Mouse (Mus musculus) kidney, embryonic 15.5 days (tissue): ENCODE measurements around the gene Kcnj10. TPM values are rescaled to one million over a fixed set of nuclear protein-coding genes. Genes with fewer than 3 reads are reported as not detected.
A peak's percentile ranks its signal among the peaks of the same experiment; 100 is the strongest.

ENCODE experiments used
- ATAC-seq: fragments of 200-750 bp; cut with Nextera tagmentation; replicated peaks from 2 replicates; pipeline ENCODE4 v1.8.0; 2017; ENCODE audit warnings: moderate TSS enrichment; ENCODE audit not compliant: low FRiP score
- H3K27ac ChIP-seq: fragments of 300-500 bp; sonication (generic); 2 replicates; pipeline ENCODE4 v1.5.1; 2015; ENCODE audit warnings: mild to moderate bottlenecking, inconsistent platforms
- H3K27me3 ChIP-seq: fragments of 300-500 bp; sonication (generic); 2 replicates; pipeline ENCODE4 v1.6.1; 2015; ENCODE audit warnings: inconsistent platforms
- H3K36me3 ChIP-seq: fragments of 300-500 bp; sonication (generic); 2 replicates; pipeline ENCODE4 v1.6.1; 2015; ENCODE audit warnings: inconsistent platforms
- H3K4me1 ChIP-seq: fragments of 300-500 bp; sonication (generic); 2 replicates; pipeline ENCODE4 v1.6.1; 2015; ENCODE audit warnings: inconsistent platforms
- H3K4me2 ChIP-seq: fragments of 300-500 bp; sonication (generic); 2 replicates; pipeline ENCODE4 v1.6.1; 2015; ENCODE audit warnings: moderate library complexity, mild to moderate bottlenecking, inconsistent platforms
- H3K4me3 ChIP-seq: fragments of 300-500 bp; sonication (generic); replicated peaks from 2 replicates; pipeline ENCODE4 v1.5.1; 2015; ENCODE audit warnings: mild to moderate bottlenecking, inconsistent platforms
- H3K9ac ChIP-seq: fragments of 300-500 bp; sonication (generic); 2 replicates; pipeline ENCODE4 v1.6.1; 2015; ENCODE audit warnings: mild to moderate bottlenecking, inconsistent platforms
- H3K9me3 ChIP-seq: fragments of 300-500 bp; sonication (generic); replicated peaks from 2 replicates; pipeline ENCODE4 v1.6.1; 2016; ENCODE audit warnings: inconsistent platforms
- WGBS: fragments of 180-500 bp; shearing (Covaris S2); methylation state at CpG from one replicate; pipeline ENCODE4 v1.1.7; 2015; ENCODE audit warnings: mixed read lengths; 5-methylcytosine and 5-hydroxymethylcytosine counted together
- polyA plus RNA-seq: library from polyadenylated mRNA; unstranded; fragments of >200 nt; fragmentation: Nextera tagmentation; extraction: Ambion mirVana; gene quantifications from 2 replicates; pipeline ENCODE4 v1.2.1, GENCODE M21; 2015

Kcnj10 gene
- polyA plus RNA-seq, 1 experiment from 2014 or later: 0.83 TPM

DNA sequence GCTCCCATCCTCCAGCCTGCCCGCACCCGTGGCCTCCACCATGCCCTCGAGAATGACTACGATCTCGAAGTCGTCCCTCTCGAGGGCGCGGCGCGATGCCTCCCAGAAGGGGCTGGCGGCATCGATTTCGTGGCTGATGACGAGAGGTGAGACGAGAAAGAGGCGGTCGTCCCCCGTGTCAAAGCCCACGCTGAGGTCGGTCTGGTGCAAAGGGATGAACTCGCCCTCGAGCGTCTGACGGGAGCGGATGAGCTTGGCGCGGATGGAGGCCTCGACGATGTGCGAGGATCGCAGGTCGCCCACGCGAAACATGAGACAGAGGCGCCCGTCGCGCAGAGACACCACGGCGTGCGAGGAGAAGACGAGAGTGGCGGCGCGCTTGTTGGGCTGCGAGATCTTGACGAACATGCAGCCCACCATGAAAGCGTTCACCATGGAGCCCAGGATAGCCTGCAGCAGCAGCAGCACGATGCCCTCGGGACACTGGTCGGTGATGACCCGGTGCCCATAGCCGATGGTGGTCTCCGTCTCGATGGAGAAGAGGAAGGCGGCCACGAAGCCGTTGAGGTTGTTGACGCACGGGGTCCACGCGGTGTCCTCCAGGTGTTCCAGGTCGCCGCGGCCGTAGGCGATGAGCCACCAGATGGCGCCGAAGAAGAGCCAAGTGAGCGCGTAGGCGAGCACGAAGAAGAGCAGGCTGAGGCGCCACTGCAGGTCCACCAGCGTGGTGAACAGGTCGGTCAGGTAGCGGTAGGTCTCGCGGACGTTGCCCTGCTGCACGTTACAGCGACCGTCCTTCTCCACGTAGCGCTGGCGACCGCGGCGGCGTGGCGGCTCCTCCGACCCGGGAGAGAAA is 15.1 kb upstream of the Kcnj10 start:
- WGBS: 19% methylated on average over 94 of the region's 94 CpGs

GRCm38 (mm10) chr1:172326684-172327083 is 14.3 kb upstream of the Kcnj10 start:
- Histone ChIP-seq H3K4me2 (peak overlapping the region; percentile 90), H3K4me3 (peak overlapping the region; percentile 50), H3K27me3 (peaks cover 69% of the 10 kb centered on the region), H3K9ac (0 out of 2 replicates have a peak overlapping the region, but pooled peaks have one; percentile 32), H3K36me3 (peaks cover 3% of the 10 kb centered on the region; the same call in 1 of the 2 replicates), H3K4me1 (peaks cover 13% of the 10 kb centered on the region), H3K9me3 (no peaks in the 10 kb centered on the region), H3K27ac (no peak overlapping the region)
- WGBS: 61% methylated on average over 11 of the region's 11 CpGs
- ATAC-seq: no peak

More for the DNA sequence above, 15.1 kb upstream of the Kcnj10 start:
- peaks cover 61% of the 10 kb centered on the region for H3K27me3 ChIP-seq
- H3K36me3 ChIP-seq: peaks cover 7% of the 10 kb centered on the region; the same call in 1 of the 2 replicates
- no peak overlapping the region for H3K27ac ChIP-seq
- H3K4me3 ChIP-seq: peak overlapping the region; percentile 50
- peak overlapping the region; percentile 90 for H3K4me2 ChIP-seq
- peak overlapping the region; percentile 32; the same call in 1 of the 2 replicates for H3K9ac ChIP-seq
- H3K9me3 ChIP-seq: no peaks in the 10 kb centered on the region
- ATAC-seq: peak; percentile 63
- peaks cover 13% of the 10 kb centered on the region for H3K4me1 ChIP-seq

DNA sequence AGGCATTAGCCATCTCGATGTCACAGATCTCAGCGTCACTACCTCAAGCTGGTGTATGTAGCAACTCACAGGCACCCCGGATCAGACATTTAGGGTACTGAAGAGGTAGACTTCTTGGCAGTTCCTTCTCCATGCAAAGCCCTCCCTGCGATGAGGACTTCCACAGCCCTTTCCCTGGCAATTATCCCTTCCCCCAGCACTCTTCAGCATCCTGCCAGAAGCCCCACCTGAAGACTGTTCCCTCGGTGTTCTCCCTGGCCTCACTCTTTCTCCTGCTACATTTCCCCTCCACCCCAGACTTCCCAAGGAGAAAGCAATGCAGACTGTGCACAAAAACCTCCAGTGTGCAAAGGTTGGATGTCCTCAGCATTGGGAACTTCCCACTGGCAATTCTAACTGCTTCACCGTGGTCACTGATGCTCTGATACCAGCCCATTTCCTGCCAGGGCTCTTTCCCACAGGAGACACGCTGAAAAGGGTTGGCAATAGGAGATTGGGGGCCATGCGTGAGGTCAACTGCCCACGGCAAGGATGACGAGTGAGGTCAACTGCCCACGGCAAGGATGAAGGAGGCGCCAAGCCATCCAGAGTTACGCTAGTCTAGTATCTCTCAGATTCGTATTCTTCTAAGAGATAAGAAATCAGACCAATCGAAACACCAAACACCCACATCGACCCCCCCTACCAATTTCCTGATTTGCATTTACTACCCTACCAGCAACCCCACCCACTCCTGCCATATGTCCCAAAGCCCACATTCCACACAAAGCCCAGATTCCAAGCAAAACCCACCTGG is 13.6 kb upstream of the Kcnj10 start:
- WGBS: 77% methylated on average over 16 of the region's 16 CpGs
- no peaks in the 10 kb centered on the region for H3K36me3 ChIP-seq

DNA sequence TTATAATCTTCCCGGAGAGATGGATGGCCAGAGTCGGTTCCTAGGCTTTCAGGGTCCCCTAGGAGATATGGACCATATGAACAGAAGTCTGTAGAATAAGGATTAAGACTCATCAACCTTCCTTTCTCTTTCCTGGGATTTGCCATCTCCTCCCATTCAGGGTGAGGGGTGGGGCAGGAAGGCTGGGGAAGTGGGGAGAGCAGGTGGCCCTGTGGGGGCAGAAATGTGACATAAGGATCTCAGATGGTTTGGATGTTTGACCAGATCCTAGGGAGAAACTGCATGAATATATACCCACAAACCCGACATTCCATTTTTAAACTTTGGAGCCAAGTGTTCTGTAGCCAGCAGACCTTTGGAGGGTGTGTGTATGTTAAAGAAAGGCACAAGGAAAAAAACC is 13.0 kb upstream of the Kcnj10 start:
- Histone ChIP-seq H3K9ac (no peak overlapping the region), H3K9me3 (no peaks in the 10 kb centered on the region), H3K4me3 (no peak overlapping the region), H3K36me3 (no peaks in the 10 kb centered on the region), H3K27ac (no peak overlapping the region), H3K4me1 (peaks cover 13% of the 10 kb centered on the region), H3K4me2 (no peak overlapping the region), H3K27me3 (peaks cover 75% of the 10 kb centered on the region)
- ATAC-seq: no peak
- WGBS: 84% methylated on average over 3 of the region's 3 CpGs

More for the DNA sequence above, 13.6 kb upstream of the Kcnj10 start:
- no peak for ATAC-seq
- Histone ChIP-seq H3K4me3 (no peak overlapping the region), H3K27me3 (peaks cover 75% of the 10 kb centered on the region), H3K4me2 (no peak overlapping the region), H3K4me1 (peaks cover 13% of the 10 kb centered on the region), H3K9me3 (no peaks in the 10 kb centered on the region), H3K9ac (no peak overlapping the region), H3K27ac (no peak overlapping the region)

- Histone ChIP-seq H3K4me1 (peaks cover 13% of the 10 kb centered on the region), H3K9me3 (no peaks in the 10 kb centered on the region), H3K4me2 (no peak overlapping the region), H3K27ac (no peak overlapping the region), H3K9ac (no peak overlapping the region), H3K27me3 (peaks cover 75% of the 10 kb centered on the region), H3K4me3 (no peak overlapping the region), H3K36me3 (no peaks in the 10 kb centered on the region)
- 79% methylated on average over 7 of the region's 7 CpGs for WGBS
- ATAC-seq: no peak
These were observed 12.5 kb upstream of the Kcnj10 start for GRCm38 (mm10) chr1:172328461-172328860.

- Histone ChIP-seq H3K4me2 (no peak within 1 kb of the TSS), H3K27ac (no peak within 1 kb of the TSS), H3K36me3 (no peaks in the 10 kb centered on the region), H3K4me3 (no peak within 1 kb of the TSS), H3K9ac (no peak within 1 kb of the TSS), H3K27me3 (peaks cover 77% of the 10 kb centered on the region), H3K4me1 (peaks cover 13% of the 10 kb centered on the region), H3K9me3 (no peaks in the 10 kb centered on the region)
- WGBS: 34% methylated on average over 9 of the region's 9 CpGs
- no peak for ATAC-seq
These were observed 11.9 kb upstream of the Kcnj10 start, which contains the start of gene Kcnj9 for GRCm38 (mm10) chr1:172329131-172329530. Gene Kcnj9, minus strand, starts transcription at chr1:172329318.

- H3K9ac ChIP-seq: no peak overlapping the region
- H3K36me3 ChIP-seq: no peaks in the 10 kb centered on the region
- H3K27me3 ChIP-seq: peaks cover 79% of the 10 kb centered on the region
- H3K4me3 ChIP-seq: no peak overlapping the region
- no peak overlapping the region for H3K4me2 ChIP-seq
- H3K27ac ChIP-seq: no peak overlapping the region
- ATAC-seq: no peak
- H3K9me3 ChIP-seq: no peaks in the 10 kb centered on the region
- H3K4me1 ChIP-seq: peaks cover 13% of the 10 kb centered on the region
- WGBS: 74% methylated on average over 6 of the region's 6 CpGs
These were observed 11.4 kb upstream of the Kcnj10 start for GRCm38 (mm10) chr1:172329616-172330015.

GRCm38 (mm10) chr1:172331422-172331947 is 9.5 kb upstream of the Kcnj10 start:
- H3K4me2 ChIP-seq: no peak overlapping the region
- no peak overlapping the region for H3K27ac ChIP-seq
- H3K27me3 ChIP-seq: peaks cover 63% of the 10 kb centered on the region
- ATAC-seq: no peak
- WGBS: 70% methylated on average over 8 of the region's 8 CpGs
- no peaks in the 10 kb centered on the region for H3K36me3 ChIP-seq
- no peak overlapping the region for H3K9ac ChIP-seq
- peaks cover under 1% of the 10 kb centered on the region for H3K4me1 ChIP-seq
- H3K9me3 ChIP-seq: no peaks in the 10 kb centered on the region
- H3K4me3 ChIP-seq: no peak overlapping the region

- Histone ChIP-seq H3K9ac (no peak overlapping the region), H3K27me3 (peaks cover 55% of the 10 kb centered on the region), H3K9me3 (no peaks in the 10 kb centered on the region), H3K4me3 (no peak overlapping the region), H3K36me3 (no peaks in the 10 kb centered on the region), H3K4me1 (no peaks in the 10 kb centered on the region), H3K27ac (no peak overlapping the region), H3K4me2 (no peak overlapping the region)
- ATAC-seq: no peak
- whole genome bisulfite sequencing: 83% methylated on average over 2 of the region's 2 CpGs
These were observed 8.1 kb upstream of the Kcnj10 start for GRCm38 (mm10) chr1:172332925-172333324.

- no peaks in the 10 kb centered on the region for H3K9me3 ChIP-seq
- no peak overlapping the region for H3K4me3 ChIP-seq
- WGBS: 19% methylated on average over 3 of the region's 3 CpGs
- no peak overlapping the region for H3K4me2 ChIP-seq
- no peaks in the 10 kb centered on the region for H3K36me3 ChIP-seq
- no peak overlapping the region for H3K27ac ChIP-seq
- no peak; the same call in 1 of the 2 replicates for ATAC-seq
- peaks cover 55% of the 10 kb centered on the region for H3K27me3 ChIP-seq
- no peaks in the 10 kb centered on the region for H3K4me1 ChIP-seq
- H3K9ac ChIP-seq: no peak overlapping the region
These were observed 7.5 kb upstream of the Kcnj10 start for GRCm38 (mm10) chr1:172333512-172333911.

GRCm38 (mm10) chr1:172335804-172336203 is 5.2 kb upstream of the Kcnj10 start:
- 77% methylated on average over 15 of the region's 15 CpGs for WGBS
- no peak for ATAC-seq

More at GRCm38 (mm10) chr1:172335804-172336203, 5.2 kb upstream of the Kcnj10 start:
- H3K27me3 ChIP-seq: peaks cover 48% of the 10 kb centered on the region
- H3K4me3 ChIP-seq: no peak overlapping the region
- no peak overlapping the region for H3K27ac ChIP-seq
- no peaks in the 10 kb centered on the region for H3K36me3 ChIP-seq
- H3K9ac ChIP-seq: no peak overlapping the region
- no peaks in the 10 kb centered on the region for H3K9me3 ChIP-seq
- H3K4me1 ChIP-seq: peaks cover 6% of the 10 kb centered on the region
- H3K4me2 ChIP-seq: no peak overlapping the region
